Mouse (Mus musculus) Muller cell, postnatal 12 days (primary cell): ENCODE data around the gene Setd2.
A peak's percentile ranks its signal among the peaks of the same experiment; 100 is the strongest.

ENCODE experiments used
- DNase-seq: peaks from one replicate; pipeline ENCODE4 v3.0.0-alpha.2; 2015; ENCODE audit errors: inconsistent ontology term

Setd2 gene

GRCm38 (mm10) chr9:110532538-110533291, at the start of gene Setd2:
TSS of gene Setd2 (plus strand) at chr9:110532597.
- peak; percentile 75 for DNase-seq

- DNase-seq = no peak
Measured at GRCm38 (mm10) chr9:110488841-110489240, 43.6 kb upstream of the Setd2 start.

DNA sequence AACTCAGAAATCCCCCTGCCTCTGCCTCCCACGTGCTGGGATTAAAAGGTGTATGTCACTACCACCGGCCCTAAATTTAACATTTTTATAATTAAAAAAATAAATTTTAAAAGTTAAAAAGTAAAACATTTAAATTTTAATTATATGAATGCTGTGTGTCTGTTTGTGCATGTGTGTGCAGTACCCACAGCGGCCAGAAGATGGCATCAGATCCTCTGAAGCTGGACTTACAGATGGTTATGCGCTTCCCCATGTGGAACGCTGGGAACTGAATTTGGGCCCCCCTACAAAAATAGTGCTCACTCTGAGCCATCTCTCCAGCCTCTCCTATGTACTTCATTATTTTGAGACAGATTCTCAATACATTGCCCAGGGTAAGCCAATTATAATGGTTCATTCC, 41.5 kb upstream of the Setd2 start:
- DNase-seq = no peak

- DNase-seq = no peak
Measured at GRCm38 (mm10) chr9:110525737-110526136, 6.7 kb upstream of the Setd2 start.

- DNase-seq = no peak
Measured at GRCm38 (mm10) chr9:110529002-110529737, 3.2 kb upstream of the Setd2 start.

GRCm38 (mm10) chr9:110530650-110531049, 1.7 kb upstream of the Setd2 start:
- DNase-seq = no peak

GRCm38 (mm10) chr9:110531151-110531791, 1.1 kb upstream of the Setd2 start:
- no peak for DNase-seq

- DNase-seq = peak; percentile 99
Measured at GRCm38 (mm10) chr9:110531914-110532489, 395 bp upstream of the Setd2 start.

DNA sequence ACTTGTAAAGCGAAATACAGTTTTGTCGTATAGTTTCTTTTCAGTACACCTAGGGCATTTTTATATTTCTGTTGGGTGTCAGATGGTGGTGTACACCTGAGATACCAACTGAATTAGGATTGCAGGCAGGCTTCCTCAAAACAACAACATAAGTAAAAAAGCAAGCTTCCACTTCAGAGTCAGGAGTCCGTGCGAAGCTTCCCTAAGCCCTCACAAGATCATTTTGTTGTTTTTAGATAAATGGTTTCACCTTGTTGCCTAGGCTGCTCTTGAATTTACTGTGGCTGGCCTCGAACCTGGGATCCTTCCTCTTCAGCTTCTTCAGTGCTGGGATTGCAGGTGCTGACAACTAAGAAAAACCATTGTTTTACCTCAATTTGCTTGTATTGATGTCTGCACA, 1.2 kb downstream of the Setd2 start:
- peak; percentile 6 for DNase-seq

DNA sequence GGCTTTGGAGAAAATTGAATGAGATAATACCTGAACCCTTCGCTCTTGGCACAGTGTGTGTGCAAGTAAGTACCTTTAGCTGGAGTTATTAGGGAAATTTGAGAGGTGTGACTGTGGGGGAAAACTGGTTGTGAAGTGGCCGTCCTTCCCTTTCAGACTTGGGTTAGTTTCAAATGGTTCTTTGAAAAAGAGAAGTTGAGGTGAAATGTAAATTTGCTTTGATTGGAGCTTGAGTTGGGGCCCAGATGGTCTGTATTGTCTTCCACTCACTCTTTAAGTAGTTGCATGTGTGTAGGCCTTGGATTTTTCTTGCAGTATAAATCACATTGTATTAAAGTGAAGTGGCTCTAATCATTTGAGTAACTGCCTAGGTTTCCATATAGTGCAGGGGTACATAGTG, 2.7 kb downstream of the Setd2 start:
- DNase-seq = no peak

GRCm38 (mm10) chr9:110536636-110537035, 4.2 kb downstream of the Setd2 start:
- no peak for DNase-seq

DNA sequence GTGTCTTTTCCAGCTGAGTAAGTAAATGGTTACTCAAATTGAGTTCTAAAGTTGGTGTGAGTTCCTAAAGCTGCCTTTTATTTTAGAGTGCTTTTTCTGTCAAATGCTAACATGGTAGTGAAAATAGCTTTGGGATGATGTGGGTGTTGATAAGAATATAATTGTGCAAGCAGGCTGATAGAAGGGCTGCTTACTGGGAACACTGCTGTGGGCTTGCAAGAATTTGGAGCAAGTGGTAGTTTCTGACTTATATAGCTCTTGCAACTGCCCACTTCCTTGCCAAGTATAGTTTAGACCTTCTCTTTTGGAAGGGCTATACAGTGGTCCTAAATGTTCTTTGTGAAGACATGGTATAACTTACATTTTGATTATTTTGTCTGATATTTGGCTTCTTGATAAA, 6.1 kb downstream of the Setd2 start:
- no peak for DNase-seq

GRCm38 (mm10) chr9:110541988-110542387, 9.6 kb downstream of the Setd2 start:
- DNase-seq = no peak

DNA sequence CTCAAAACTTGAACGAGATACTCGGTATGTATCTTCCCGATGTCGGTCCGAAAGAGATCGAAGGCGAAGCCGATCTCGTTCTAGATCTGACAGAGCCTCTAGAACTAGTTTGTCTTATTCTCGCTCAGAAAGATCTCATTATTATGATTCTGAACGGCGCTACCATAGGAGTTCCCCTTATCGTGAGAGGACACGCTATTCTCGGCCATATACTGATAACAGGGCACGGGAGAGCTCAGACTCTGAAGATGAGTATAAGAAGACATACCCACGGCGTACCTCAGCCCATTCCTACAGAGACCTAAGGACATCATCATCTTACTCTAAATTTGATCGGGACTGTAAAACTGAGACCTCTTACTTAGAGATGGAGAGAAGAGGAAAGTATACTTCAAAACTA, 15.9 kb downstream of the Setd2 start:
- no peak for DNase-seq

- no peak for DNase-seq
Measured at GRCm38 (mm10) chr9:110568309-110568708, 35.9 kb downstream of the Setd2 start.

GRCm38 (mm10) chr9:110582161-110582560, 49.8 kb downstream of the Setd2 start:
- no peak for DNase-seq

GRCm38 (mm10) chr9:110583521-110583920, 51.1 kb downstream of the Setd2 start:
- no peak for DNase-seq

GRCm38 (mm10) chr9:110611471-110611870, 79.1 kb downstream of the Setd2 start:
- no peak for DNase-seq

- DNase-seq = no peak
Measured at GRCm38 (mm10) chr9:110617081-110617480, 84.7 kb downstream of the Setd2 start.

GRCm38 (mm10) chr9:110620180-110620579, 87.8 kb downstream of the Setd2 start:
- no peak for DNase-seq

GRCm38 (mm10) chr9:110620685-110621084, 88.3 kb downstream of the Setd2 start:
- DNase-seq = no peak

DNA sequence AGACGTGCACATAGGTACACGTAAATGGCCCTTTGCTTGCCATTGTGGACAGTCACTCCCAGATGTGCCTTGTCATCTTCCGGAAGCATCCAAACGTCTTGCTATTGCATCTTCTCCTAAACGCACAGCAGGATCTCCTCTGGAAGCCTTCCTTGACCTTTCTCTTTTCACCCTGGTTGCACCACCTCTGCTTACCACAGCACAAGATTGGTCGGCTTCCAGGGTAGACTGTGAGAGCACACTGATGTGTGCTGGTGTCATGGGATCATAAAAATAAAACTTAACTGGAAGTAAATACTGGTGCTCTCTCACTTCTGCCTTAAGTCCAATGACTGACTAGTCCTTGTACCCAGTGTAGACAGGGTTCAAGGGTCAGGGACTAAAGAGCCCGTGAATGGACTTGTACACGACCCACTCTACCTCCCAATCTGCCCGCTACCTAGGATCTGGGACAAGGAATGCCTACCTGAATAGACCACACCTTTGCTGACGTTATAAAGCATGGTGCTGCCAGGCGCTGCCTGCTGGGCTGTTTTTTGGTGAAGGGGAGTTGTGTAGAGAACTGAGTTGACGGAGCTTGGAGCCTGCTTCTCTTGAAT, 90.3 kb downstream of the Setd2 start:
- no peak for DNase-seq
